Mouse (Mus musculus) cerebellum, adult 9-11 months (tissue): ENCODE measurements at regions not wholly inside any gene's neighbourhood (a gene's known extent, or its start where the extent isn't known, plus 50 kb on each side); places are given as distances from the start of the nearest gene placed in this dataset.

ENCODE experiments used
- DNase-seq: peaks from one replicate; pipeline ENCODE4 v3.0.0; 2022

GRCm38 (mm10) chr19:60148313-60148965, 78.1 kb downstream of the Fam204a start:
- no peak for DNase-seq

GRCm38 (mm10) chr19:60146451-60147190, 79.9 kb downstream of the Fam204a start:
- DNase-seq = no peak

GRCm38 (mm10) chr19:60145242-60145641, 81.3 kb downstream of the Fam204a start:
- DNase-seq = no peak

- peak; percentile 52 for DNase-seq
These were observed 82.0 kb downstream of the Fam204a start for GRCm38 (mm10) chr19:60144336-60144989.

DNA sequence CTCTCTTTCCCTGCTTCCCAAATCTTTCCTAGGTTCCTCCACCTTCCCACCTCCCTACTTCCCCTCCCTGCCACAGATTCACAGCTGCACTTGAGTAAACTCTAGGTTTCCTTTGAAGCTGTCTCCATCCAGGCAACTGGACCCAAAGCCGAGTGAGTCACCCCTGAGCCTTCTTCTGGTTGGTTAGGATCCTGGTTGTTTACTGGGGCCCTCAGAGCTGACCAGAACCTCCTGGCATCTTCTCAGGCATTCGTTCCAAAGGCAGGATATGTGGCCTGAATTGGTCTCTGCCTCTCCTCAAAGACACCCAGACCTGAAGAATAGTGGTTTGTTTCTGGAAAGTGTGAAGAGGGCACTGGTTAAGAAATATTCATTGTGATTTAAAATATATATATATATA, 87.6 kb downstream of the Fam204a start:
- no peak for DNase-seq

DNA sequence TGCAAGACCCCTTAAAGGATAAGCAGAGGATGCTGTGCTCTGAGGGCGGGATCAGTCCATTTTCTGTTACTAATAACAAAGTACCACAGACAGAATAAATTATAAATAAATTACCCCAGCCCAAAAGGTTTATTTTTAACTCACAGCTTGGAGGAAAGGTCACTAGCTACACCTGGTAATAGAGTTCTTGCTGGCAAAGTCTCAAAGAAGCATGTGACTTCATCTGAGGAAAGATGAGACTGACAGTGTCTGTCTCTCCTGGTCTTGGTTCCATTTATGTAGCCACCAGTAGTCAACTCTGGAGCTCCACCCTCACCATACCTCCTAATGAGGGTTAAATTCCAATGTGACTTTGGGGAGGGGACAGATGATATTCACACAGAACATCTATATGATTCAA, 90.0 kb downstream of the Fam204a start:
- no peak for DNase-seq

GRCm38 (mm10) chr19:60134447-60135328, 91.8 kb downstream of the Fam204a start:
- no peak for DNase-seq

DNA sequence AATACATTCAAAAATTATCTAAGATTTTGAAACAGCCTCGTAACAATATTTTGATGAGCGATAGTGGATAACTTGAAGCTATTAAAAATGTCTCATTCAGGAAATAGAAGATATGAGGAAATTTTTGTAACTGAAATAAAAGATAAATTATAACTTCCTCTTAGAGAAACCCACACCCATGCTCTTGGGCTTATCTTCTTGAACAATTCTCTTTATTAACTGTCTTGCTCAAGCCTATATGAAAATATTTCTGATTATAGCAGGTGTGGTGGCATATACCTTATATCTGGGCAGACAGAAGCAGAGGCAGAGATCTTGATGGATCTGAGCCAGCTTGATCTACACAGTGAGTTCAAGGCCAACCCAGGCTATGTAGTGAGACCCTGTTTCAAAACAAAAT, 96.9 kb downstream of the Fam204a start:
- DNase-seq = no peak

GRCm38 (mm10) chr19:60124638-60125037, 101.9 kb downstream of the Fam204a start:
- DNase-seq = no peak

- DNase-seq = no peak
These were observed 105.6 kb downstream of the Fam204a start for GRCm38 (mm10) chr19:60120917-60121316.

DNA sequence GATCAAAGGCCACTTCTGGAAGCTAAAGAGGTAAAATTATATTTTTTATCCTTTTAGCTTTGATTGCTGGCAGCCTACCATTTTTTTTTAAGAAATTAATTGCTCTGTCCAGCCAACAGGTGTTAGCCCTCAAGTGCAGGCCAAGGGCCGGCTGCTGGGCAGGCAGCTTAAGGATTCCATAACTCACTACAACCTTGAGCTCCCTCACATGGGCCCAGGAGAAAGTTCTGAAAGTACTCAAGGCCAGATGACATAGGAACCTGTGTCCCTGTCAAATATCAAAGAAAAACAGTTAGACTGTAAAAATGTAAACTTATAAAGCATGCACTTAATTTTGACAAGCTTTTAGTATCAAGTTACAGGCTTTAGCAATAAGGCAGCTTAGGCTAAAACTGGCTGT, 107.5 kb downstream of the Fam204a start:
- DNase-seq = no peak

- DNase-seq = no peak
These were observed 112.7 kb downstream of the Fam204a start for GRCm38 (mm10) chr19:60113666-60114388.

DNA sequence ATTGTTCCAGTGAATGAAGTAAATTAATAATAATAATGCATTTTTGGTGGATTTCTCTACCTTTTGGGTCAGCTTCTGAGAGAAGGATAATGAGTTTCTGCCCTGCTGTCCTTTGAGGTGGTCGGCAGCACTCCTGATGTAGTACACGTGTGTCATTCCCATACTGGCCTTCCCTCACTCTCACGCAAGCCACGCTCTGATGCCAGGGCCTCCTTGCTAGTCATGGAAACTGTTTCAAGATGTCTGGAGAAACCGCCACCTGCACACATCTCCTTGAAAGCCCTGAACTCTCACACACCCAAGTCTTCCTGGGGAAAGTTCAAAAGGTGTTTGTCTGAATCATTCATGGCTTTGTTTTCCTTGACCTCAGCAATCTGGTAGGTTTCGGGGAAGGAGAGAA, 116.2 kb downstream of the Fam204a start:
- no peak for DNase-seq

GRCm38 (mm10) chr19:60109488-60109887, 117.0 kb downstream of the Fam204a start:
- no peak for DNase-seq

- DNase-seq = no peak
These were observed 128.6 kb downstream of the Fam204a start for GRCm38 (mm10) chr19:60097915-60098314.

DNA sequence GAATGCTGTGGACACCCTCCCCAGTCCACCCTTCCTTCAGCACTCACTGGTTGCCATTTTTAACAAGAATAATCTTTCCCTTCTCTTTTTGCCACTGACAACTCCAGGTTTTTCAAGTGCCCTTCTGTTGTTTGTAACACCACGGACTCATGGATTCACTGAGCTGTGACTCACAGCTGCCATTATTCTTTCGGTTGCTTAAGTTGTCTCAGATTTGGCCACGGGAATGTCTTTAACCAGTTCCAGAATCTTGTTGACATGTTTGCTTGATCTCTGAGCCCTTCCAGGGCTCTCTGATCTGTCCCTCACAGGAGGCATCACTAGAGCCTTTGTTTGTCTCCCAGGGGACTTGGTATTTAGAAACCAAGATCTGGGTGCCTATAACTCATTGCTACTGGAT, 131.5 kb upstream of the Rab11fip2 start:
- DNase-seq = no peak

DNA sequence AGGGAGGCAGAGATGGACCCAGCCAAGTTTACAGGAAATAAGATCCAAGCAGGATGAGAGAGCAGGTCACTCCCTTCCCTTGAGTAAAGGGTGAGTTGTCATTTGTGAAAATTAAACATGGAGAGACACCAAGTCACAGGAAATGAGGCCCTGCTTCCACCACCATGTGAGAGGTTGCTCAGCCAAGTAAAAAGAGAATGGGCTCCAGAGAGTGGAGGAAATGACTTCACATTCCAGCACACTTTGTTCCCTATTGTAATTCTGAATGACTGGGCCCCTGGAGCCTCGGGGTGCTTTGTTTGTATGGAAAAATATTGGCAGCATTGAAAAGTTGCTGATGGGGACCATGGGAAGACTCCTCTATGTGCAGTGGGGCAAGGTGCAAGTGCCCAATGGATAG, 129.9 kb upstream of the Rab11fip2 start:
- DNase-seq = no peak

DNA sequence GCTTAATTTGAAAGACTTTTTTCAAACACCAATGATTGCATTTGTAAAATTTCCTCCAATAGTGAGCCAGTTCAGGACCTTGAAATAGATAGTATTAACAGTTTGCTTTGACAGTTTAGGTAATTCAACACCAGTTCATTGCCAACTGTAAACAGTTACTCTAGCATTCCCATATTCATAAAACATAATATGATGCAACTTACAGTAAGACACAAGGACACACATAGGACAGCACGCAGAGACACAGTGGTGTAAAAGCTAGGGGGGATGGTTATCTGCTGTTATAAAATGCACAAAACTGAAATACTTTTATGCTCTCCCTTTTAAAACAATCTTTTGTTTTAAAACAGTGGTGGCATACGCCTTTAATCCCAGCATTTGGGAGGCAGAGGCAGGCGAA, 122.7 kb upstream of the Rab11fip2 start:
- no peak for DNase-seq

- no peak for DNase-seq
These were observed 111.8 kb upstream of the Rab11fip2 start for GRCm38 (mm10) chr19:60055121-60055874.

DNA sequence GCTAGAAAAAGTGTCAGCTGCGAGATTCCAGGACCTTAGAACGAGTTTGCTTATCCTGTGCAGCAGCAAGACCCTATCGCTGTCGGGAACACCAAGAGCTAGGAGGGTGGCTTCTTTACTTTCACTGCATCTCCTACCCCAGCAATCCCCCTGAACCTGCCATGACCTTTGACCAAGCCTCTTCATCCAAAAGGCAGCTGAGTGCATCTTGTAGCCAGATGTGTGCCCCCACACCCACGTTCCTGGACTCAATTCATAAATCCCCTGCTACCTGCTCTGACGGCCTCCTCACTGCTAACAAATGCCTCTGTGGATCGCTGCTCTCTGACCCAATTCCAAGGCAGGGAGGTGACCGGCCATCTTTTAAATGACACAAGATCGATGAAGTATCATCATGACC, 107.7 kb upstream of the Rab11fip2 start:
- no peak for DNase-seq

GRCm38 (mm10) chr19:60040721-60041120, 97.3 kb upstream of the Rab11fip2 start:
- DNase-seq = no peak

DNA sequence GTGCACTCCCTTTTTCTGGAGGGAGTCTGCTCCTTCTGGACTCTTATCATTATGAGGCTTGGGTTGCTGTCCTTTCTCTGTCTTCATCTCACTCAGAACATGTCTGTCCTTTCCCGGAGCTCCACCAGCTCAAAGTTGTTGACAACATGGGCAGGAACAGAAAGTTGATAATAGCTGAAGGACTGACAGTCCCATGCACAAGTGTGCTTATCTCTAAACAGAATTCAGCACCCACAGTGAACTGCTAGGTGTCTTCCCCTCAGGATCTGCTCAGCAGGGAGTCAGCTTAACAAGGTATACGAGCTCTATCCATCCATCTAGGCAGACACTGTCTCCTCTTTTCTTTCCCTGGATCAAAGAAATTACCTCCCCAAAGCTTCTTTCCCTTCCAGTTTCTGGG, 89.2 kb upstream of the Rab11fip2 start:
- no peak for DNase-seq
